Mouse (Mus musculus): Measurements from ENCODE around the gene Rph3al. TPM values are rescaled to one million over a fixed set of nuclear protein-coding genes. Genes with fewer than 3 reads are reported as not detected.

Gene Rph3al
- total RNA-seq, 2 experiments from 2014 or later, result 15.0 to 17.0 TPM

DNA sequence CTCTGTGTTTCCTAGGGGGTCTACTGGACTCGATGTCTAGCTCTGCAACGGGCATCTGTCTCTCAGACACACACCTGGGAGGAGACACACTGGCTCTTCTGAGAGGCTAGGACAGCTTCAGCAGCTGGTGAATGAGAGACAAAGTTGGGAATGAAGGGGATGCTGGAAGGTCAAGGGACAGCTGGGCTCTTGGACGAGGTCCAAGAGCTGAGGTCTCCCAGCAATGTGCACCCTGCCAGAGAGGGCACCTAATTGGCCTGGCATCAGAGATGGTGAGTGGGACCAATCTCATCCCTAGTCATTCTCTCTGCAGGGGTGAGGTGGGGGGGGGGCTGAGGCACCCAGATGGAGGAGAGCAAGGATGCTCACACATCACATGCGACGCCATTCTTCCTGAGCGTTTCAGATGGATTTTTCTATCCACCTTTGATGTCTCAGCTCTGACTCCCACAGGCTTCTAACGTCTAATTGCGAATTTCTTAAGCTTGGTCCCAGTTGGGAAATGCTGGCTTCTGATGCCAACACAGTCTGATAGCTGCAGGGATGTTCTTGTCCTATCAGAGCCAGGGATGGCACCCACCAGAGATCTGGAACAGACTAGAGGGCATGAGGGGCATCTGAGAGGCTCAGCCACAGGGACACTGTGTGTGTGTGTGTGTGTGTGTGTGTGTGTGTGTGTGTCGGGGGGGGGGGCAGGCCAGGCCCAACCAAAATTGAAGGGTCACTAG is 28.4 kb downstream of the Rph3al start:
- DNase-seq (ENCODE audit: low spot score in 2 of 2), result no peak

DNA sequence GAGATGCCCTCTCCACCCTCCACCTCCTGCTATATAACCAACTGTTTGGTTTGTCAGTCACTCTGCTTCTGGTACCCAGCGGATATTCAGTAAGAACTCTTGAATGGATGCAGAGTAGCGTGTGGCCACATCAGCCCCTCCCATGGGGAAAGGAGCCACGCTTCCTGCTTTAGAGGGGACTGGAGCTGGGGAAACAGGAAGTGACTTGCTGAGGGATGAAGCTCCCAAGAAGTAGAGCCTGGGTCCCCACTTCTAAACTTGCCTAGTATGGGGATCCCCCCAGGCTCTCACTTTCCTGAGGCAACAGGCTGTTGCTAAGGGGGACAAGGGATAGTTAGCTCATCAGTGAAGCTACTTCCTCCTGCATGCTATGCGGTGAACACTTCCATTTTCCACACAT is 30.8 kb downstream of the Rph3al start:
- no peak for DNase-seq (ENCODE audit: low spot score in 2 of 2)

DNA sequence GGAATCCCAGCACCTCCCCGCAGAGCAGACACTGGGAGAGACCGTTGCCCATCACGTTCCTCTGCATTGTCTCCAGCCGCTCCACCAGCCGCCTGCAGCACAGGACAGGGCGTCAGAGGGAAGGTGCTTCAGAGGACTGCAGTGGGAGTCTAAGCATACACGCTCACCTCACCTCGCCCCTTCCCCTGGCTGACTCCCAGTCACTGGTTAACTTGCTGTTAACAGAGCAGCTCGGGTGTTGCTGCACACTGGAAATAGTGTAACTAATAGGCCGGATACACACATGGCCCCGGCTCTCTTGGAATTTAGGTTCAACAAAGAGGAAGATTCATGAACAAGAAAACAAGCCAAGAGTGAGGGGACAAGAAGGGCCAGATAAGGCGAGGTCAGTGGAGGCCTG is 31.7 kb downstream of the Rph3al start:
- DNase-seq (ENCODE audit: low spot score in 2 of 2), result no peak

DNA sequence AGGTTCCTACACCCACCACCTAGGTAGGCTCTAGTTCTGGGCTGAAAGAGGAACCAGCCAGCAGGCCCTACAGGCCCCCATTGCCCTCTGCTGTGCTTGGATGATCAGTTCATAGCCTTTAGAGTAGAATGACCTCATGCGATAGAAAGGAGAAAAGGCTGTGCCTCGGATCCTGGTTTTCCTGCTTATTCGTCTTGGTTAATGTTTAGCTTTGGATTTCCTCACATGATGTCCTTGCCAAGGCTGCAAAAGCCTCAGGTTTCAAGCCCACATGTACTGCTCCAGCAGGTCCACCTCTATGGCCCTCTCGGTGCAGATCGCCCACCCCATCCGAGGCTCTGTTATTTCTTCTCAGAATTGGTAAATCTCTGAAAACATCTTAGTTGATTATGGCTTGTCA is 33.2 kb downstream of the Rph3al start:
- no peak for DNase-seq (ENCODE audit: low spot score in 2 of 2)

DNA sequence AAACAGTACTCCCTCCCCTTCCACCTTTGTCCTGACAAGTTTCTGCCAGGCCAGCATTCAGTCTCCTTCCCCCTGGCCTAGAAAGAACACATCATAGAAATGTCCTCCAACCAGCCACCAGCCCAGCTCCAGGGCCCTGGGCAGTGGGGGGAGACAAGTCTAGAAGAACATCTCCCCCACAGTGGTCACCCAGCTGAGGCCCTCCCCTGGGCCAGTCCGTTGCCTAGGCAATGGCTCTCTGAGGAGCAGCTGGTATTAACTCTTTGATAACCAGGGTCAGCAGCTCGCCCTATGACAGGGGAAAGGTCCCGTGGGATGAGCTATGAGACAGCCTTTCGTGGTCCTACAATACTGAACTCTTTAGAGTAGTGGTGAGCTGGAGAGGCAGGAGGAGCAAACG is 33.7 kb downstream of the Rph3al start:
- no peak for DNase-seq (ENCODE audit: low spot score in 2 of 2)

DNA sequence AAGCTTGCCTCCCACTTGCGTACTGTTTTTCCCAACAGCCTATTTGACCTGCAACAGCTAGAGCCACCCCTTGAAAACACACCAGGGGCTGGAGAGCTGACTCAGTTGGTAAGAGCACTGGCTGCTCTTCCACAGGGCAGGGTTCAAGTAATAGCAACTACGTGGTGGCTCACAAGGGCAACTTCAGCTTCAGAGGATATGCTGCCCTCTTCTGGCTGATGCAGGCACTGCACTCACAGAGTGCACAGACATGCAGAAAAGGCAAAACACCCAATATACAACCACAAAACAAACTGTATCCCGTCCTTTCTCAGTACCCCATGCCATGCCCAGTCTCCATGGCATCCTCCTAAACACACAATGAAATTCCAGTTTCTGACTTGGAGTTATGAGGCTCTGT is 34.7 kb downstream of the Rph3al start:
- peak; percentile 29 to 50 for DNase-seq (ENCODE audit: low spot score in 2 of 2)

DNA sequence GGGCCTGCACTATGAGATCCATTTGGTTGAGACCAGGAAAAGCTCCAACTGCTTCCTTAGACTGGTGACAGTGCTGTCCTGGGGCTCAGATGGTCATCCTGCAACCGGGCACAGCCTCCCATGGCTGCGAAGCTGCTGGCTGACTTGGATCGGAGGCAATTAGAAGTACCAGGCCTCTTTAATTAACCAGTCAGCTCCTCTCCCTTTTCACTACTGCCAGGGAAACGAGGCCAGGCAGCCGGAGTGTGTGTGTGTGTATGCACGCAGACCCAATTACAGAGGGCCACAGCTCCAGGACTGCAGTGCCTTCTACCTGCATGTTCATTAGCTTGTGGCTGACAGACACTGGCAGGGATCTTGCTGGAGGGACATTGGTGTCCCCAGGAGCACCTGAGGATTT is 36.9 kb downstream of the Rph3al start:
- no peak for DNase-seq (ENCODE audit: low spot score in 2 of 2)

DNA sequence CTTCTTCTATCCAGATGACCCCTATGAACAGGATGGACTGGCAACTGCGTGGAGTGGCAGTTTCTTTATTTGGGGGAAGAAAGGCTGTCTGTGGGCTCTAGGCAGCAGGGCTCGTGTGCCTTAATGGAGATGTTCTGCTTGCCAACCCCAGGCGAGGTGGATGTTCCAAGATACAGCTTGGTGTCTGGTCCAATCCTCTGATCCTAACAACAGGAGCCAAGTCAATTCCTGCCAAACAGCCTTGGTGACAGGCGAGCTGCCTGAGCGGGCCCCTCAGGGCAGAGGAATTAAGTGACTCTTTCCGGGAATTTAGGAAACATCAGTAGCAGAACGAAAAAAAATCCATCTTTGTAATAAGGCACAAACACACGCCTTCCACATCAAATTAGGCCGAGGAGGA is 38.6 kb downstream of the Rph3al start:
- no peak for DNase-seq (ENCODE audit: low spot score in 2 of 2)

DNA sequence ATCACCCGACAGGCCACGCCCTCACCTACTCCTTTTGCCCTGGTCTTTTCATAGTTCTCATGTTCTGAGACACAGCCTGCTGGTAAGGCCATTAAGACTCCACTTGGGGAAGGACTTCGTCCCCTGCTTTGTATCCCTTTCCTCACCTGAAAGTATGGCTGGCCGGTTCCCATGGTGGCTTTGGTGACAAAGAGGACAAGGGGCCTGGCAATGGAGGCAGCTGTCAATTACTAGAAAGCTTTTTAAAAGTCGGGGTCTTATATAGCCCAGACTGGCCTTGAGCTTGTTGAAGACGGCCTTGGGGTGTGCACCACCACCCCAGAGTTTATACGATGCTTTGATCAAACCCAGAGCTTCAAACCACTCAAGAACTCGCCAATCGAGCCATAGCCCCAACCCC is 39.7 kb downstream of the Rph3al start:
- DNase-seq (ENCODE audit: low spot score in 2 of 2), result no peak

DNA sequence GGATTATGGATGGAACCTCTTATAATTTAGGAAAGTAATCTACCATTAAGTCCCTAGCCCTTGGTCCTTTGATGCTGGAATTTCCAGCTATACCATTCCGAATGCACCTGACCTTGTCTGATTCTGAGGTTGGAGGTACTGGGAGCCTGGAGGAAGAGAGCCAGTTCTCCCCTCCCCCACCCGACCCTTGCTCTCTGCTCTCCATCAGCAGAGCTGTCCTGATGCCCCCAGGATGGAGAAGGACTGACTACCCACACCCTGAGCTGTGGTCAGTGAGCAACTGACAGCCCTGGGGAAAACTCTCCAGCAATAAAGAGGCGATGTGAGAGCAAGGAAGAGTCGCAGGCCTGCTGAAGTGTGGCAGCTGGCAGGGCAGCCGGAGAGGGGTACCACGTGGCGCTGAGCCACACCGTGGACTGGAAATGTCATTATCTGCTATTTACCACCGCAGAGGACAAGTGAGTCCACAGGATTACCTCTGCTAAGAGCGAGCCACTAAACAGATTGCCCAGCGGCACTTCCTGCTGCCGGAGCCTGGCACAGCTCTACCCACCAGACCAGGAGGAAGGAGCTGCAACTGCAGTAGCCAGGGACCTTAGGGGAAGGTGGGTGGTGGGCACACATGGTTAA is 43.3 kb downstream of the Rph3al start:
- no peak for DNase-seq (ENCODE audit: low spot score in 2 of 2)

DNA sequence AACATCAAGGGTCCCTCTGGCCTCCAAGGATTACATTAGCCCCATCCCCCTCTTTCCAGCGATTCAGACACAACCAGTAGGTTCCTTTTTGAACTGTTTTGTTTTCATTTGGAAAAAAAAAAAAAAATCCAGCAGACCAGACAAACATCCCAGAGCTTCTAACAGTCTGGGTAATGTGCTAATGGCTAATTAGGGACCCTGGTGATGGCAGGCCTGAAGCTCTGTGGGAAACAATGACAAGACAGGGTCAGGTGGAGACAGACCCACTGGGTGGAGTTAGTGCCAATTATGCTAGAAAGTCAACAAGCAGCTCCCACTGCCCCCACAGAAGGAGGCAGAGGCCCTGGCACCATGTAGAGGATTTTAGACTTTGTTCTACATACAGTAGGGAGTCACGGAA is 44.3 kb downstream of the Rph3al start:
- no peak for DNase-seq (ENCODE audit: low spot score in 2 of 2)

DNA sequence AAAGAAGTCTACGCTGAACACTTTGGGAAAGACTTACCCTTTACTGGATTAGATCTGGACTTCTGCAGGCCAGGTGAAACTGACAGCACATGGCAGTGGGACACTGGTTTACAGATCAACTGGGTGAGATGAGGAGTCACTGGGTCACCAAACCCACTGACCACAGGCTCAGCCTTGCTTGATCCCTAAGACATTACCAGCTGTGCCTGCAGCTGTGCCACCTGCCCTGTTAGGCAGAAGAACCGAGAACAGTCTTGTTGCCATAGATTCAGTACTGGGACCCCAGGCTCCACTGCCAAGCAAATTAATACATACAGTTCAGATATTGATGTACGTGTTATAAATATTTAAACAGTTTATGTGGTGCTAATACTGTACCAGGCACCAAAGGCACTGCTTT is 50.9 kb downstream of the Rph3al start:
- no peak for DNase-seq (ENCODE audit: low spot score in 2 of 2)

DNA sequence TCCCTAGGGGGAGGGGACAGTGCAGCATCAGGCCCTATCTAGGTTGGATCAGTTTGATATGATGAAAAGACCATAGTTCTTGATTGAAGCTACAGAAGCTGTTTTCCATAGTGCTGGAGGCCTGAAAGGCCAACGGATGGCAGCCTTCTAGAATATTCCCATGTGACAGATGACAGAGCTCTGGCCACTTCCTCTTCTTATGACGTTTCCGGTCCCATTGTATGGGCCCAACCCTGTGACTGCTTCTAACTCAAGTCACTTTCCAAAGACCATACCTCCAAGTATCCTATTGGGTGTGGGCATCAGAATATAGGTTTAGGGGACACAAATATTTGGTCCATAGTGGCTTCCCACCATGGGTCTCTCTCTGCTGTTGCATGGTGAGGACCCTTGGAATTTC is 57.0 kb downstream of the Rph3al start:
- DNase-seq (ENCODE audit: low spot score in 2 of 2), result no peak

DNA sequence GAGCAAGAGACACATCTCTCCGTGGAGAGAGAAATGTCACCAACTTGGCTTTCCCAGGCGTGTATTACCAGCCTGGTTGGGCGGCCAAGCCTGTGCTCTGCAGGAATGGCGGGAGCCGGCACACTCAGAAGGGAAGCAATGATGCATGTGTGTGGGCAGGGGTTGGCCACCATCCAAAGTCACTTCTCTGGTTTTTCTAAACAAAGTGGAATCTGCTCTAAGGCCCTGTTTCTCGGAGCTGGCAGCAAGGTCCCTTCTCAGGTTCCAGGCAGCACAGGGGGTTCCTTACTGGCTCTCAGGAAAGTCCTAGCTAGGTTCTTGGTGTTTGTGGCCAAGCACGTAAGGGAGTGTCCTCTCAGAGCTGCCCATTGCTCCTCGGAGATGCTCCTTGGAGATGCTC is 58.2 kb downstream of the Rph3al start:
- peak; percentile 35 to 41 for DNase-seq (ENCODE audit: low spot score in 2 of 2)

DNA sequence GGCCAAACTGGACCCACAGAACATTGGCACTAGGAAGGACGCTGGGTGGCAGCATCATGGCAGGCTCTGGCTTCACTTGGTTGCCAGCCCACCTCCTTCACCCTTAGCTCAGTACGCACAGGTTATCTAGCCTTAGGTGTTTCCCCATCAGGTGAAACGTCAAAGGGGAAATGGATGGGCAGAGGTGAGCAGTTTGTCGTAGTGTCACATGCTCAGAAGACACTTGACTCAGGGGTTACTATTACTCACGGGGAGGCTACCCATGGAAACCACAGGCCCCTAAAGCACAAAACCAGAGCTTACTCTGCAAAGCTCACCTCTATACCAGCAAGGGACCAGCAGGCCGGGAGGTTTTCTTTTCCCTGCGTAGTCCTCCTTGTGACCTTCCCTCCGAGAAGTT is 59.8 kb downstream of the Rph3al start:
- DNase-seq (ENCODE audit: low spot score in 2 of 2), result no peak

DNA sequence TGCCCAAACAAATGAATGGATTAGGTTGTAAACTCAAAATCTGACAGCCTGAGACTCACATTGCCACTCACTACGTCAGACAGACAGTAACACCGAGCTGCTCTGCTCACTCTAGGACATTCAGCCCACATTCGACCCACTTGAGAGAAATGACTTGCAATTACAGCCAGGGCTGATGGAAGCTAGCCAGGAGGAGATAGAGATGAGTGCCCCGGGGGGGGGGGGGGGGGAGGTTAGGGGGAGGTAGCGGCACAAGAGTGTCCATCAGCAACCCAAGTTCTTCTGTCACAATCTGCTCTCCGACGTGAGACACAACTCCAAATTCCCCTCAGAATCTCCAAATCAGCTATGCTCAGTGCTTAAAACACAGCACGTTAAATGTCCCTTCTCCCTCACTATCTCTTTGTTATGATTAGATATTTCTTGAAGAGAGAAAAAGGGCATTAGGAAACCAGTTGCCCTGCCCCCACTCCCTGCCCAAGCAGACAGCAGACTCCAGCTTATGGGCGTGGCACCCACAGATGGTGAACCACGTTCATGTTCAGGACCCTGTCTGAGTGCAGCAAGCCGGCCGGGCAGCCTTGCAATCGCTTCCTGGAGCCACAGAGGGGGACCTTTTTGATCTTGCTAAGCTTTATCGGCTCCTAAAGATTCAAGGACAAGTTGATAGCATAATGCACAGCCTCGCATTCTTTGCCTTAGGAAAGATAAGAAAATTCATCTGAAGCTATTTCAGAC is 62.0 kb downstream of the Rph3al start:
- peak in 1 of 2 experiments; percentile 36 for DNase-seq (ENCODE audit: low spot score in 2 of 2)

DNA sequence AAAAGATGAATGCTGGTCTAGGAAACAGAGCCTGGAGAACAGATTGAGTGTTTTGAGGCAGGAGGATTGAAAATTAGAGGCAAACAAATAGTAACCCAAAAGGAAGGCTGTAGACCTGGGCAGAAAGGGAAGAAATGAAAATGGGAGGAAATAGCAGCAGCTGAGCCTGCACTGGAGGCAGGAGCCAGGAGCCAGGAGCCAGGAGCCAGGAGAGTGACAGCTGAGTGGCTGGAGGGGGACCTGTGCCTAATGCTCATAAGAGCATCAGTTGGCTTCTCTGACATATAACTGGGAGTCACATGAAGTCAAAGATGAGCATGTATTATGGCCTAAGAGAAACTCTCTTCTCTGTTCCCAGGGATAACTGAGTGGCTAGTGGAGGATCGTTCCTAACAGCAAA is 66.5 kb downstream of the Rph3al start:
- no peak for DNase-seq (ENCODE audit: low spot score in 2 of 2)

DNA sequence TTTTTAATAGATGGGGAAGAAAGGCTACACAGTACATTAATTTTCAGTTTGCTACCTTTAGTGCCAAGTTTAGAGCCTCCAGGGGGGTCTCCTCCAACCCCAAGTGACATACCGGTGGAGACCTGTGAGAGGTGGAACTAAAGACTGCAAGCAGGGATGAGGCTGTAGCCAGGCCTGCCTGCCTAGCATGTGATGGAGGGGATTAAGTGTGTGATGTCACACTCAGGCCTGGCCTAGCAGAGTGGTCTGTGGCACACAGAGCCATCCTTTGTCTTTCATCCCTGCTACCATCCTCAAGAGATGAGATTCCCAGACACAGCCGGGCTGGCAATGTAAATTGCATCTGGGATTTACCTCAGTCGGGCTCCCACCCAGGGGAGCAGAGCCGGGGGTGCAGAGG is 67.3 kb downstream of the Rph3al start:
- DNase-seq (ENCODE audit: low spot score in 2 of 2), result no peak

DNA sequence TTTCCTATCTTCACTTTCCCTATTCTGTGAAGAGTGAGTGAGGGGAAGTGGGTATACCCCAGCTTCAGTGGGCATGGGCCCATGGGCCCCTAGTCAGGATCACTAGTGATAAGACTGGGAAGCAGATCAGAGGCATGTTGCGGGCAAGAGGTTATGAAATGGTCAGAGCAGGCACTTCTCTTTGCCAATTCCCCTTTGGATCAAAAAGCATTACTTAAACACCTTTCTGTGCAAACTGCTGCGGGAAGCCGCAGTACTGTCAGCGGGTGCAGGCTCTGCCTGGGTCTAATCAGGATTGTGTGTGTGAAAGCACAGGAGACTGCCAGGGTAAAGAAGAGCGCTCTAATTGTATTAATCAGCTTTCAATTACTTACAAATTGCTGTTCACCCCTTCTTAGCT is 67.8 kb downstream of the Rph3al start:
- DNase-seq (ENCODE audit: low spot score in 2 of 2), result no peak

DNA sequence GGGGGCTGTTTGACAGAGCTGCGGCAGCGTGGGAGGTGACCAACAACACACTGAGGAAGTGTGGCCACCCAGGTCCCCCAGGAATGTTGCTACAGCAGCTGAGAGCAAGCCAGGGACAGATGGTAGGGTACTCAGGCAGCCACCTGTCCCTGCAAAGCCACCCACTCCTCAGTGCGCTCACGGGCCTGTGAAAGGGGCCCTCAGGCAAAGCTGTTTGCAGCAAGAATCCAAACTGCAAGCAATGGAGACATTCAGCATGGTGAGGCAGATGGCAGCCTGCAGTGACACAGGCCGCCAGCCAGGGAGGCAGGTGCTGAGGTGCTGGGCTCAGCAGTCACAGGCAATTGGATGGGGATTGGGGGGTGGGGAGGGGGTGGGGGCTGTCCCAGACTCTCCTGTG is 68.3 kb downstream of the Rph3al start:
- no peak for DNase-seq (ENCODE audit: low spot score in 2 of 2)

DNA sequence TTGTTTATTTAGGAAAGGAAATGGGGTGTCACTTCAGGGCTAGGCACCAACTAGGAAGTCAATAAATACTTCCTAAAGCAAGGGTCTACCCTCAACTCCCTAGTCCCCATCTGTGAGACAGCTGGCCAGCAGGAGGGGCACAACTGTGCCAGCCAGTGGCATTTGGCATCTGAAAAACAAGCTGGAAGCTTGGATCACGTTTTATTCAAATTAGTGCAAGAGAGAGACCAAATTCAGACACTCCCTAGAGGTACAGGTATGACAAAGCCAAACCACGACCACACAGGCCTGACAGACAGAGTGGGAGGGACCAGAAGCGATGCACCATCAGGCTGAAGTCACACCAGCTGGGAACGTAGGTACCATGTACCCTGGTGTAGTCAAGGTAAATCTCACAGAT is 71.4 kb downstream of the Rph3al start:
- DNase-seq (ENCODE audit: low spot score in 2 of 2), result no peak

DNA sequence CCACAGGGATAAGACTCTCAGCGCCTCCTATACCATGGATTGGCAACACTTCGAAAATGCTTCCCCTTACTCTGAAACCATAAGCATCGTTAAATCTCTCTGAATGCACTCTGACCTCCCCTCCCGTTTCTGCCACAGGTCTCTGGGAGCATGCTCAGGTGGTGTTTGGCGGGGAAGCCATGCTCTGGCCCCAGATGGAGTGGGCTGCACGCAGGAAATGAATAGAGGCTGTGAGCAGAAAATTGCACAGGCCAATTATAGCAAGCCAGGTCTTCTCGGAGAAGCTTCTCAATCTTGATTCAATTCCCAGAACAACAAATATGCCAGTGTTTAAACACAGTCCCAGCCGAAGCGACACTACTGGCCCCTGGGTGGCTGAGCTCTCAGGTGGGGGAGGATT is 72.4 kb downstream of the Rph3al start:
- no peak for DNase-seq (ENCODE audit: low spot score in 2 of 2)

DNA sequence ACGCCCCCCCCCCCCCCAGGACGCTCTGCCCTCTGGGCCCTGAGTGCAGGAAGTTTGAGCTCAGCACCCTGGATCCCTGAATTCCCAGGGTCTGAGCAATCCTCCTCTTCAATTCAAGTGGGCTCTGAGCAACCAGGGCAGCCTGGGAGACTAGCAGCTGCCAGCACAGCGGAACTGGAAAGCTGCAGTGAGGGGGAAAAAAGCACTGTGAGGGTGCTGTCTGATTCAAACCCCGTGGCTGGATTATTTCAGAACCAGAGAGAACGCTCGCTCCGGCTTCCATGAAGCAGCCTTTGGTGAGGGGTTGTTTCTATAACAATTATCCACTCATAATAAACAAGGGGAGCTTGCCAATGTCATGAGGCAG is 73.0 kb downstream of the Rph3al start:
- no peak for DNase-seq (ENCODE audit: low spot score in 2 of 2)
